Mouse (Mus musculus): Measurements from ENCODE around the gene Dcaf6.

GRCm38 (mm10) chr1:165330859-165331258 is 129.4 kb downstream of the Dcaf6 start:
- TF ChIP-seq CTCF (IDR thresholded peaks at IDR 0.05; ENCODE audit: control insufficient read depth, insufficient read depth, low read length) (no peak), POLR2A (IDR thresholded peaks at IDR 0.05; ENCODE audit: borderline replicate concordance, control insufficient read depth, low read depth, low read length) (no peak)

Data from bone marrow, adult 2 months (tissue).